Mouse (Mus musculus) neutrophil, adult 5-6 weeks (primary cell): Measurements from ENCODE around the gene Efs. TPM values are rescaled to one million over a fixed set of nuclear protein-coding genes. Genes with fewer than 3 reads are reported as not detected.
"Not testable (repeated sequence)": the region's sequence is repeated elsewhere in the genome, so short reads cannot be mapped to it uniquely, and the experiment has no call there.

Experiments
- ATAC-seq: fragments of 151-379, 151-347 bp; 2 replicates; pipeline ENCODE4 v1.8.0; 2017; ENCODE audit warnings: mild to moderate bottlenecking, moderate TSS enrichment; ENCODE audit not compliant: insufficient number of reproducible peaks, poor library complexity, low FRiP score, severe bottlenecking; ENCODE audit errors: extremely low read depth
- total RNA-seq: library from RNA; stranded (forward); fragments of 200-1000 nt; gene quantifications from 2 replicates; pipeline ENCODE4 v1.2.3, GENCODE M21; 2017

Gene Efs
- total RNA-seq, 1 experiment from 2014 or later = not detected

- ATAC-seq = no peak
Measured at GRCm38 (mm10) chr14:54951587-54951986, 25.7 kb upstream of the Efs start.

DNA sequence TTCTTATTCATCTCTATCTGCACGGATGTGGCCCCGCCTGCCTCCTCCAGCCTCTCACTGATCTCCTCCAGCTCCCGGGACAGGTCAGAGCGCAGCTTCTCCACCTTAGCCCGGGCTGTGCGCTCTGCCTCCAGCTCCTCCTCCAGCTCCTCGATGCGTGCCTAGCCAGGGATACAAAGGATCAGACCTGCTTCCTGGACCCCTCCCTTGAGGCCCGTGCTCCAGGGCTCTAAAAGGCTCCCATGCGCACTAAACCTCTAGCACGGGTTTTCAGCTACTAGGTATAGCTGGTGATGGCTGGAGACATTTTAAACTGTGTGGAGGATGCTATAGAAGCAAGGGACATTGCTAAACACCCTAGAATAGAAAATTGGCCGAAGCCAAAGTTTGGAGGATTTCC, 24.6 kb upstream of the Efs start:
- no peak for ATAC-seq

GRCm38 (mm10) chr14:54948781-54949180, 22.9 kb upstream of the Efs start:
- ATAC-seq = no peak

DNA sequence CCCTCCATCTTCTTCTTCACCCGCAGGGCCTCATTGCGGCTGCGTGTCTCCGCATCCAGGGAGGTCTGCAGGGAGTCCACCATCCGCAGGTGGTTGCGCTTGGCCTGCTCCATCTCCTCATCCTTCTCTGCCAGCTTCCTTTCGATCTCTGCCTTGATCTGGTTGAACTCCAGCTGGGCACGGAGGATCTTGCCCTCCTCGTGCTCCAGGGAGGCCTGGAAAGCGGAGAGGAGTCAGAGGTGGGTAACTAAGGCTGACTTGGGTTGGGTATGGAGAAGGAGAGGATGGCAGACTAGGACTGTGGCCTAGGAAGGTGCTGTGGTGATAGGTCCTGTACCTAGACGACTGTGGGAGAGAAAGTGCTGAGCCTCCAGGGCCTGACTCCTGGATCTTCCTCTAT, 21.1 kb upstream of the Efs start:
- ATAC-seq = not testable (repeated sequence)

DNA sequence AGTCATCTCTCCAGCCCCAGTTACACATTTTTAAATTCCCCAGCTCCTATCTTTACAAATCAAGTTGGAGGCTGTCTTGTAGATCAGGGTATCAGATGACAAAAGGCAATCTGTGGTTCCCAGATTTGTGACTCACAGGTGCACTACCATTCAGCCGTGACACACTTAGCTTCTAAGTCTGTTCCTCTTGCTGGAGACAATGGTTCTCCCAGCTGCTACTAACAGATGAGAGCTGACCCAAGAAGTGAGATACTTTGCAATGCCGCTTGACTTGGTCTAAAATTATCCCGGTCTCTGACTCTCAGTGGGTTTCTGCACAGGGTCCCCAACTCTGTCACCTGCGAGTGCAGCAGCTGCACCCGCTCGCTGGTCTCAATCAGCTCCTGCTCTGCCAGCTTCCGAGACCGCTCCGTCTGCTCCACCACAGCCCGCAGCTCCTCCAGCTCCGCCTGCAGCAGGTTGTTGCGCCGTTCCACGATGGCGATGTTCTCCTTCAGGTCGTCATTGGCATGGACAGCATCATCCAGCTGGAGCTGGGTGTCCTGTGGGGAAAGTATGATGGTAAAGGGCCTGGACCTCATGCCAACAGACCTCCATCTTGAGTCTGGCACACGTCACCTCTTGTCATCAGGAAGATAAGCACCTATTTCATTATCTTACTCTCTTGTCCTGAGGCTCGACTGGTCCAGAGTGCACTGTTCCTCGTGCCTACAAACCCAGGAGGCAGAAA, 20.2 kb upstream of the Efs start:
- no peak for ATAC-seq

DNA sequence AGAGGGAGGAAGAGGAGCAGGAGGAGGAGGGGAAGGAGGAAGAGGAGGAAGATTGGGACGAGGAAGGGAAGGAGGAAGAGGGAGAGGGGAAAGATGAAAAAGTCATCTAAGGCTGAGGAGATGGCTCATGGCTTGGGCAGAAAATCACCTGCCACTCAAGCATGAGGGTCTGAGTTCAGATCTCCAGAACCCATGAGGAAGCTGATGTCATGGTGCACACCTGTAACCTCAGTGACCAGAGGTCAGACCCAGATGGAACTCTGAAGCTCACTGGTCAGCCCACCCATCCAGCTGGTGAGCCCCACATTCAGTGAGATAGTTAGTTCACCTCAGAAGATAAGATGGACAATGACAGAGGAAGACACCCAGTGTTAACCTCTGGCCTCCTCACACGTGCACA, 19.0 kb upstream of the Efs start:
- no peak for ATAC-seq

DNA sequence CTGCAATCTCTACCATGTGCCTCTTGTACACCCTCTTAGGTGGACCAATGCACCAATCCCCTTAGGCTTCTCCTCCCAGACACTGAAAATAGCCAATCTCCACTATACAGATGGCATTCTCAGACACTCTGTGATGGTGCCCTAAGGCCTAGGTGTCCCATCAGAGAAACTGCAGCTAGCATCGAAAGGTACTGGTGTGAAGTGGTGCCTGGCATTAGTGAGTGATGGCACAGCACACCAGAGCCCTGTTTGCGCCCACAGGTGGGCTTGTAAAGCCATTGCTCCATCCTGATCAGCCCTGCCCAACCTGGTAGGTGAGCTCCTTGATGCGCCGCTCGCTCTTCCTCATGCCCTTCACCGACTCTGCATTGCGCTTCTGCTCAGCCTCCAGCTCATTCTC, 18.0 kb upstream of the Efs start:
- ATAC-seq = no peak

DNA sequence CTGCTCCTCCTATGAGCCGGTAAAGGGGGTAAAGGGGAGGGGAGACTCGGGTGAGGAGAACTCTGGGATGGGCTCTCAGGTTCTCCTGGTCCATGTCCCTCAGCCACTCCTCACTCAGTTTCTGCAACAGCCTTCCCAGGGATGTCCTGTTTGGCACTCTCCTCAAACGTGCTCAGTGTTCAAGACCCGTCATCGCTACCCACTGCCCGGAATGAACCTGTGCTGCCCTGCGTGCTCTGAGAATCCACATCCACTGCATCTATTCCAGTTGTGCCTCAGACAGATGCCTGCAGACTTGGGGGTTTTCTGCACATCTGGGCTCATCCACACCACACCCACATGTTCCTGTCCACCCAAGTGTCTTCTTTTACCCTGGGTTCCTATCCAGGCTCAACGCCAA, 16.6 kb upstream of the Efs start:
- no peak for ATAC-seq

DNA sequence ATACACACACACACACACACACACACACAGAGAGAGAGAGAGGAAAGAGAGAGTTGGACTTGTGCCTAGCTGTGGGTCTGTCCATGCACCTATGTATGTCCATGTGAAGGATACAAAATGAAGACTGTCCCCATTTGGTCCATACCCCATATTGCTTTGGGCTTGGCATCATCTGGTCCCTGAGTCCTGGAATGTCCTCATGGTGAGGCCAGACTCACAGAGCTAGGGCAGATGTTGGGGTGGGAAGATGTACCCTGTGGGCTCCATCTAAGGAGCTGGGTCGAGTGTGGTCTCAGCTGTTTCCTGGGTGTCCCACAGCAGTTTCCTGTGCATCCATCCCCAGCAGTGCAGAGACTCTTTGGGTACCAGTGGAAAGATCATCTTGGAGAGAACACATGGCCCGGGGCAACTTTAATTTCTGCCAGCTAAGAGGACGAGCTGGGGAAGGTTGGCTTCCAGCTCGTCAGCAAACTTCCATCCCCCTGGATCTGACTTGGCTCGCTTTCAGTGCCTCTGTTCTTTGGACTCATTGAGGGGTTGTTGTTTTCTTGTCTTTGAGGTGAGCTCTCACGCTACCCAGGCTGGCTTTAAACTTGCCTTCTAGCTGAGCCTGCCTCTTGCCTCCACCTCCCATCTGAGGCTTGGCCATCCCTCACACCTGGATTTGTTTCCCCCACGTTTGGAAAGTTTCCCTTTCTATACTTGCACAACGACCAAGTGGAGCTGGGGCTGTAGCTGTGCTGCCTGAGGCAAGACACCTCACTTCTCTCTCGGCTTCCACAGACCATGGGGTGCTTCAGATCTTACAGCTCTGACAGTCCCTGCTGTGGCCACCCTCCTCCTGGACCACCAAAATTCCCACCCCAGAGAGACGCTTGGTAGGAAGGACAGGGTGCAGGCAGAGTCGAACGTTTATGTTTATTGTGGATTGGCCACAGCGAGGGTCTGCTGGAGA, 15.4 kb upstream of the Efs start:
- no peak for ATAC-seq

GRCm38 (mm10) chr14:54940176-54940530, 14.2 kb upstream of the Efs start:
- ATAC-seq = no peak

GRCm38 (mm10) chr14:54939434-54940175, 13.7 kb upstream of the Efs start:
- ATAC-seq = peak; percentile 33; the same call in 1 of the 2 replicates

DNA sequence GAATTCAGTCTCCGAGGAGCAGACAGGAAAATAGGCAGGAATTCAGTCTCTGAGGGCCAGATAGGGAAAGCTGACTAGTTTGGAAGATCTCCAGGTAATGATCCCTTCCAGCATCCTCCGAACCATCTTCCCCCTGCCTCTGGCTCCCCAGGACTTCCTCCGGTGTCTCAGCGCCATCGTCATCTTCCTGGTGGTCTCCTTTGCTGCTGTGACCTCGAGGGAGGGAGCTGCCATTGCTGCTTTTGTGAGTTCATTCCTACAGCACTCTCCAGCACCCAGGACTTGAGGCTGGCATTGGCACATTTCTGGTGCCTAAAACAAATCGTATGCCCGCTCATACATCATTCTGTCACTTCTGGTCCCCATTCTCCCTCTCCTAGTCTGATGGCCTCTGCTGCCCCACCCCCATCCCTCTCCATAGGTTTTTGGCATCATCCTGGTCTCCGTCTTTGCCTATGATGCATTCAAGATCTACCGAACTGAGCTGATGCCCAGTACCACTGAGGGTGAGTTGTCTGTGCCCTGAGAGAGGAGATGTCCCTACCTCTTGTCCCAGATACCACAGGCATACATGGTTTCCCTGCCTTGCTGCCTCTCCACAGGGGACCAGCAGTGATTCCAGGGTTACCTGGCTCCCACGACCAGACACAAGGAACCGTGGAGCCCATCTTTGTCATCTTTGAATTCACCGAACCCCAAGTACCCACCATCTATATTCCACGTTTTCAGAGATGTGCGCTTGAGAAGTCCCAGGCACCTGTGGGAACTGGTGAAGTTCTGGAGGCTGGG, 12.7 kb upstream of the Efs start:
- no peak for ATAC-seq

GRCm38 (mm10) chr14:54937361-54938182, 11.6 kb upstream of the Efs start:
- ATAC-seq = no peak

DNA sequence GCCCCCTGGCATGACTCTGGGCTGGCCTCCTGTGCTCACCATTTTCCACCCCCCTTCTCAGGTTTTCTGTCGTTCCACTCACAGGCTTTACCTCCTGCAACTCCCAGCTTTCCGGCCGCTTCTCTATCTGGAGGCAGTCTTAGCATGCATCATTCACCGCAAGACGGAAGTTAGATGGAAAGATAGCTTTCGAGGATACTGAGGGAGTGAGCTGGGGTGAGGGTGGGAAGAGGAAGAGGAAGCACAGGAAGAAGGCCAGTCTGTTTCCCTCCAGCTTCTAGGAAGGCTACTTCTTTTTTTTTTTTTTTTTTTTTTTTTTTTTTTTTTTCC, 10.9 kb upstream of the Efs start:
- no peak for ATAC-seq

GRCm38 (mm10) chr14:54935904-54936830, 10.2 kb upstream of the Efs start, which contains the start of gene Cmtm5:
TSS of gene Cmtm5 (plus strand) at chr14:54936261.
- no peak for ATAC-seq

DNA sequence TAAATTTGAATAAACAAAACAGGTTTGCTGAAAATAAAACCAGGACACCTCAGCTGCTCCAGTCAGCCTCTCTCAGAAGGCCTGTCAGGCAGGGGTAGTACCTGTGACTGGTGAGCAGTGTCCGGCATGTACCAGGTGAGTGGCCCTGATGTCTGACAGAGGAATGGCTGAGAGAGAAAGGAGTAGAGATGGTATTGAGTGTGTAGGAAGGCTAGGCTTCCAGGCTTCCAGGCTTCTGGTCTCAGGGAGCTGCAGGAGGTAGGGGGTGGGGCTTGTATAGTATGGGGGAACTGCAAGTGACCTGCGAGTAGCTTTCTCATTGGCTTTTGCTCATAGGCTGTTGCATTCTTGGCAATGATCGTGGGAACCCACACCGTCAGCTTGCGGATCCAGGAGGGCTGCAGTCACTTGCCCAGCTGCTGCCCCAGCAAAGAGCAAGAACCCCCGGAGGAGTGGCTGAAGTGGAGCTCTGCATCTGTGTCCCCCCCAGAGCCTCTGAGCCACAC, 6.8 kb upstream of the Efs start, which contains the start of gene Il25:
TSS of gene Il25 (plus strand) at position 51 of the 506 bp plus-strand sequence.
- ATAC-seq = no peak

DNA sequence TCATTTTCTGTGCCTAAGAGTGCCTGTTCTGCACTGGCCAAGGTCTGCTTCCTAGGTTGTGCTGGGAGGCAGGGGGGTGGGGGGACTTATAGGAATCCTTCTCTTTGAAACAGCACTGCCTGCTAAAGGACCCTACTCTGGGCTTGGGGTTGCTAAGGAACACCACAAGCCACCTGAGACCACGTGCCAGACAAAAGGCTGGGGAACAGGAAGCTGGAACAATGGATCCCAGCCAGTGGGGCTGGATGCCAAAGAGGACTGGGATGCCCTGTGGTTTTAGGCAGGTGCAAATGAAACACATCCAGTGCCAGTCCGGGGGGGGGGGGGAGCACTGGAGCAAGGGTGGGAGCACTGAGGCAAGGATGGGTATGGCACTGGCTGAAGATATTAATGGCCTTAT, 4.5 kb upstream of the Efs start:
- no peak for ATAC-seq
